Mouse (Mus musculus) brain, embryonic 14.5 days (tissue): ENCODE results near the gene Tbx18.

Experiments
- CTCF ChIP-seq: fragments of 200-500 bp; IDR thresholded peaks from 2 replicates; pipeline ENCODE4 v1.5.1; 2012; ENCODE audit warnings: inconsistent platforms, mild to moderate bottlenecking, moderate library complexity, borderline replicate concordance; ENCODE audit not compliant: insufficient read depth, insufficient read length; ENCODE audit errors: extremely low read depth
- POLR2A ChIP-seq: fragments of 200-500 bp; IDR thresholded peaks from 2 replicates; pipeline ENCODE4 v1.6.1; 2012; ENCODE audit warnings: mild to moderate bottlenecking, inconsistent platforms, borderline replicate concordance; ENCODE audit not compliant: poor library complexity, insufficient read depth, insufficient read length, severe bottlenecking; ENCODE audit errors: extremely low read depth

DNA sequence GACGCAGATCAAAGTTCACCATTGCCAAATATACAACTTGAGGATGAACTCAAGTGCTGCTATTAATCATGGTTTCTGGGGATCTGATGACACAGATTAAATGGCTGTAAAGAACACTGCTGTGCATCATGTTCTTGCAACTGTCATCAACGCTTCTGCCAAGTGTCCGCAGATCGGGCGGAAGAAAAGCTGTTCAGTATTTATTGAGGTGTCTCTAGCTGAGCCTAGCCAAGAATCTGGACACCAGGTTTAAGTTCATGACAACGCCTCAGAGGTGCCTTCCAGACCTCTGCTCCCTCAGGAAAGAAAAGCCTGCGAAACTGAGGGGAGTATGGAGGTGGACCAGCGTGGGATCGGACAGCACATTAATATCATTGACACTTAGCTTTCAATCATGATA lies 44.1 kb downstream of the Tbx18 start:
- TF ChIP-seq CTCF (no peak), POLR2A (no peak)
